ENCODE assay signal across 24 mouse cellular contexts in the genomic region with DNA sequence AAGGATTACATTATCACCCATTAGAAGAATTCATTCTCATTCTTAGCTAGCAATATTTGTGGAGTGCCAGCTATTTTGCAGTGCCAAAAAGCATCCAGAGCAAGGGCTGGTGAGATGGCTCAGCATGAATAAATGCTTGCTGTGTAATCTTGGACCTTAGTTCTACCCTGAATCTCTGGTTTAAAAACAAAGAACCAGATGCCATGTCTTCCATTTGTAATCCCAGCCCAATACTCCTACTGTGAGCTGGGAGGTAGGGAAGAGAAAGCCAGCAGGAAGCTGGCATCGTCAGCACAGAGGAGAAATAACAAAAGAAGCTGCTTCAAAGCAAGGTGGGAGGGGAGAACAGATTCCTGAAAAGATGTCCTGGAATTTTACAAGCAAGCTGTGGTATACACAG.
DNase-seq lines count a peak whose midpoint lies in the region; ATAC-seq and TF ChIP-seq lines count a peak whose summit lies in the region.
"Had no signal": no experiment of that assay in that cellular context is flagged by ENCODE, and none has a peak within 500 bp of the region (broad histone marks: within the 10 kb centered on the region; RNA-seq: fewer than 3 reads in every experiment).

No protein-coding gene starts in this region.

- no peaks in the 10 kb centered on the region for H3K9me3 ChIP-seq in midbrain, embryonic 14.5 days (ENCODE audit: control insufficient read depth, low read length)
- H3K9me3 ChIP-seq in midbrain, embryonic 10.5 days (replicated peaks): no peaks in the 10 kb centered on the region
- no peaks in the 10 kb centered on the region for H3K9me3 ChIP-seq in kidney, embryonic 15.5 days (replicated peaks)
- H3K9me3 ChIP-seq: embryonic facial prominence, embryonic 10.5 days; embryonic facial prominence, embryonic 15.5 days; forebrain, embryonic 12.5 days; hindbrain, embryonic 12.5 days; limb, embryonic 13.5 days; midbrain, embryonic 15.5 days had no signal

- peak; percentile 21 to 34 for DNase-seq in cerebellum, postnatal 25 days
- peak; percentile 8 for DNase-seq in midbrain, embryonic 14.5 days
- DNase-seq in midbrain, embryonic 10.5 days (ENCODE audit: low spot score): no peak
- peak; percentile 36 for DNase-seq in R1 (ENCODE audit: low read depth, low spot score)
- DNase-seq in lung, adult 2 months: no peak
- DNase-seq: adrenal gland, postnatal 36 days; cerebellum, adult 11-12 months; gastrocnemius, postnatal 14 days; kidney, adult 9 months; kidney, postnatal 14 days; lung, postnatal 36 days; right cerebral cortex, postnatal 25 days; thymus, postnatal 14 days had no signal

- no peak for TF ChIP-seq CTCF in lung, adult 2 months (IDR thresholded peaks at IDR 0.05; ENCODE audit: insufficient read depth, low read length)

- H3K4me3 ChIP-seq in midbrain, embryonic 14.5 days (replicated peaks; ENCODE audit: low read depth, low read length): no peak overlapping the region
- no peak overlapping the region for H3K4me3 ChIP-seq in midbrain, embryonic 10.5 days
- no peak overlapping the region for H3K4me3 ChIP-seq in kidney, embryonic 15.5 days (replicated peaks)
- H3K4me3 ChIP-seq in lung, adult 2 months (replicated peaks; ENCODE audit: extremely low read depth, low read depth, low read length): no peak overlapping the region
- H3K4me3 ChIP-seq: embryonic facial prominence, embryonic 10.5 days; embryonic facial prominence, embryonic 15.5 days; forebrain, embryonic 12.5 days; hindbrain, embryonic 12.5 days; limb, embryonic 13.5 days; midbrain, embryonic 15.5 days had no signal

- no peaks in the 10 kb centered on the region for H3K4me1 ChIP-seq in midbrain, embryonic 14.5 days (ENCODE audit: control insufficient read depth, insufficient read depth, low read length)
- H3K4me1 ChIP-seq in midbrain, embryonic 10.5 days: no peaks in the 10 kb centered on the region
- H3K4me1 ChIP-seq in kidney, embryonic 15.5 days: no peaks in the 10 kb centered on the region
- H3K4me1 ChIP-seq in lung, adult 2 months (ENCODE audit: control insufficient read depth, insufficient read depth, low read length): no peaks in the 10 kb centered on the region
- H3K4me1 ChIP-seq: embryonic facial prominence, embryonic 10.5 days; embryonic facial prominence, embryonic 15.5 days; forebrain, embryonic 12.5 days; hindbrain, embryonic 12.5 days; limb, embryonic 13.5 days; midbrain, embryonic 15.5 days had no signal

- TF ChIP-seq POLR2A in lung, adult 2 months (IDR thresholded peaks at IDR 0.05; ENCODE audit: borderline replicate concordance, extremely low read depth, low read depth, low read length): no peak

- H3K9ac ChIP-seq in midbrain, embryonic 14.5 days (replicated peaks; ENCODE audit: low read length): no peak overlapping the region
- no peak overlapping the region for H3K9ac ChIP-seq in kidney, embryonic 15.5 days
- H3K9ac ChIP-seq: embryonic facial prominence, embryonic 15.5 days; forebrain, embryonic 12.5 days; hindbrain, embryonic 12.5 days; limb, embryonic 13.5 days; midbrain, embryonic 15.5 days had no signal

- no peak for ATAC-seq in cerebellum, adult (ENCODE audit: insufficient number of reproducible peaks, low FRiP score, low TSS enrichment)
- no peak for ATAC-seq in midbrain, embryonic 14.5 days (ENCODE audit: low FRiP score, low TSS enrichment)
- no peak for ATAC-seq in kidney, embryonic 15.5 days (replicated peaks; ENCODE audit: low FRiP score)
- ATAC-seq: CD4-positive, CD25-positive, alpha-beta regulatory T cell, adult 4 months; intestine, postnatal 0 days; midbrain, embryonic 15.5 days had no signal

- no peaks in the 10 kb centered on the region for H3K36me3 ChIP-seq in midbrain, embryonic 14.5 days (ENCODE audit: control insufficient read depth, insufficient read depth, low read length)
- no peaks in the 10 kb centered on the region for H3K36me3 ChIP-seq in midbrain, embryonic 10.5 days
- H3K36me3 ChIP-seq in kidney, embryonic 15.5 days: no peaks in the 10 kb centered on the region
- H3K36me3 ChIP-seq: embryonic facial prominence, embryonic 10.5 days; embryonic facial prominence, embryonic 15.5 days; forebrain, embryonic 12.5 days; hindbrain, embryonic 12.5 days; limb, embryonic 13.5 days; midbrain, embryonic 15.5 days had no signal

- H3K27me3 ChIP-seq in midbrain, embryonic 14.5 days (ENCODE audit: control insufficient read depth, insufficient read depth, low read length): no peaks in the 10 kb centered on the region
- H3K27me3 ChIP-seq in midbrain, embryonic 10.5 days (ENCODE audit: low read depth, poor library complexity, severe bottlenecking): no peaks in the 10 kb centered on the region
- H3K27me3 ChIP-seq in kidney, embryonic 15.5 days: no peaks in the 10 kb centered on the region
- H3K27me3 ChIP-seq: embryonic facial prominence, embryonic 15.5 days; forebrain, embryonic 12.5 days; hindbrain, embryonic 12.5 days; limb, embryonic 13.5 days; midbrain, embryonic 15.5 days had no signal

- WGBS in midbrain, embryonic 14.5 days: 3% methylated on average over 1 of the region's 1 CpGs
- WGBS in midbrain, embryonic 10.5 days: 15% methylated on average over 1 of the region's 1 CpGs
- WGBS in kidney, embryonic 15.5 days: 11% methylated on average over 1 of the region's 1 CpGs
- 30% methylated on average over 1 of the region's 1 CpGs for WGBS in lung, adult 2 months

- no peak overlapping the region for H3K4me2 ChIP-seq in midbrain, embryonic 14.5 days (ENCODE audit: low read length)
- H3K4me2 ChIP-seq in kidney, embryonic 15.5 days: no peak overlapping the region
- H3K4me2 ChIP-seq: embryonic facial prominence, embryonic 15.5 days; forebrain, embryonic 12.5 days; hindbrain, embryonic 12.5 days; limb, embryonic 13.5 days; liver, embryonic 11.5 days; midbrain, embryonic 15.5 days had no signal

- no peak overlapping the region for H3K27ac ChIP-seq in midbrain, embryonic 14.5 days (replicated peaks; ENCODE audit: low read depth, low read length)
- H3K27ac ChIP-seq in midbrain, embryonic 10.5 days (replicated peaks): no peak overlapping the region
- H3K27ac ChIP-seq in kidney, embryonic 15.5 days: no peak overlapping the region
- H3K27ac ChIP-seq: embryonic facial prominence, embryonic 10.5 days; embryonic facial prominence, embryonic 15.5 days; forebrain, embryonic 12.5 days; hindbrain, embryonic 12.5 days; limb, embryonic 13.5 days; midbrain, embryonic 15.5 days had no signal

Comparison
In these comparisons a context has a peak if more than half of its experiments do, and no peak if none do; other contexts are left out.
1. DNase-seq: peak in cerebellum, postnatal 25 days (2 of 2), midbrain, embryonic 14.5 days (single experiment) and R1 (single experiment); none in midbrain, embryonic 10.5 days (single experiment) and lung, adult 2 months (single experiment).